Mouse (Mus musculus) left cerebral cortex, adult 2 months (tissue): ENCODE results near the gene Tsr1. TPM values are rescaled to one million over a fixed set of nuclear protein-coding genes. Genes with fewer than 3 reads are reported as not detected.
A peak's percentile ranks its signal among the peaks of the same experiment; 100 is the strongest.

ENCODE experiments used
- DNase-seq, 2 experiments: peaks; one replicate each; pipeline ENCODE4 v3.0.0; 2021 to 2022; ENCODE audit warnings: low spot score in 2 of 2, mixed read lengths in 1 of 2; ENCODE audit errors: extremely low spot score in 1 of 2
- H3K27ac ChIP-seq: fragments of 200-600 bp; 2 replicates; pipeline ENCODE4 v1.8.1; 2022
- H3K4me3 ChIP-seq: fragments of 200-600 bp; 2 replicates; pipeline ENCODE4 v1.8.1; 2022
- CTCF ChIP-seq: fragments of 200-600 bp; IDR thresholded peaks from 2 replicates; pipeline ENCODE4 v1.8.1; 2022; ENCODE audit warnings: antibody characterized with exemption, mild to moderate bottlenecking, moderate library complexity
- intact Hi-C: fragments of 180-260 bp; cut with DNase I; formaldehyde crosslinking; loops from one replicate; pipeline ENCODE4 v1.15.1; 2025
- microRNA-seq, 2 experiments: library from miRNA; unstranded; fragments of <30 nt; microRNA quantifications; one replicate each; pipeline ENCODE4 v1.2.0; 2021
- total RNA-seq, 2 experiments: library from RNA; stranded (reverse); gene quantifications; 2 replicates each; pipeline ENCODE4 v1.2.3; 2021

Gene Tsr1
- total RNA-seq, 2 experiments from 2014 or later, result 28.2 to 34.0 TPM

DNA sequence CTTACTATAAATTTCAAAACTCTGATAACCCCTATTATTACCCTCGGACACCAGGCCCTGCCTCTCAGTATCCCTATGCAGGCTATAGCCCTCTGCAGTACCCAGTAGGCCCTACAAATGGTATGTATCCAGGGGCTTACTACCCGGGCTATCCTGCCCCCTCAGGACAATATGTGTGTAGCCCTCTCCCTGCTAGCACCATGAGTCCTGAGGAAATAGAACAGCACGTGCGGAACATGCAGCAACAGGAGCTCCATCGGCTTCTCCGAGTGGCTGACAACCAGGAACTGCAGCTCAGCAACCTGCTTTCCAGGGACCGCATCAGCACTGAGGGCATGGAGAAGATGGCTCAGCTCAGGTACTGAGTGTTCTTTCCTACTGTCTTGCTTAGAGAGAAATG, 32.5 kb downstream of the Tsr1 start:
- intact Hi-C loops, result no loop called here
- Histone ChIP-seq H3K27ac (no peak overlapping the region), H3K4me3 (no peak overlapping the region)
- no peak for TF ChIP-seq CTCF
- no peak for DNase-seq

DNA sequence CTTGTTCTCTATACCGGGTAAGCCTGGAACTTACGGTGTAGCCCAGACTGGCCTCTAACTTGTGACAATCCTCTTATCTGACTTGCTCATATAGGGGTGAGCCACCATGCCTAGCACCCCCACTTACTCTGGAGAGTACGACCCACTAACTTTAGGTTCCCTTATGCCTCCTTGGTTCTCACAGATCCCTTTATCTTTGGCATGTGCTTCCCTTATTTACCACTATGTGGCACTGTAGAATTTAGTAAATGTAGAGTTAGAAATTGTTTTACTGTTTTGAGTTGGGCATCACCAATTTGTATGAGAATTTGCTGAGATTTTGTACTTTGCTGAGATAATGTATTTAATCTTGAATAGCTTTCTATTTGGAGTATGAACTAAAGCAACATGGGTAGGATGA, 48.5 kb downstream of the Tsr1 start:
- peak; percentile 79 for TF ChIP-seq CTCF
- intact Hi-C loops, result loop anchor here (2.0 to 10.0 kb wide), 2 partner anchors 222 to 568 kb away; partner anchors contain the start of genes Hic1, Rilp and Scarf1
- no peak for DNase-seq

DNA sequence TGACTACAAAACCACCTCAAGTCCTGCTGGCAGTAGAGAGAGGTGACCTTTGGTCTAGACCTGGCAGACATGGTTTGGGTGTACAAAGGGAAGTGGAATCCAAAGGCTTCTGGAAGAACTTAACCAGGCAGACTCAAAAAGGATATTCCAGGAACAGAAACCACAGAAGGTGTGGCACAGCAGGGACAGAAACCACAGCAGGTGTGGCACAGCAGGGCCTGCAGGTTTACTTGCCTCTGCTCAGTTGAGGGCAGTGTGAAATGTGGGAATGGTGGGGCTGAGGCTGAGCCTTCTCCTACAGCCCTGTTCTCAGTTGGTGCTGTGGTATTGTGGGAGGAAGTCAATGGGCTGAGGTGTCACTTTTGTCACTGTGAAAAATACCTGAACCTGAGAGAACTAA, 57.0 kb downstream of the Tsr1 start:
- no peak for TF ChIP-seq CTCF

More for the DNA sequence above, 48.5 kb downstream of the Tsr1 start:
- H3K27ac ChIP-seq, result no peak overlapping the region
- no peak overlapping the region for H3K4me3 ChIP-seq

DNA sequence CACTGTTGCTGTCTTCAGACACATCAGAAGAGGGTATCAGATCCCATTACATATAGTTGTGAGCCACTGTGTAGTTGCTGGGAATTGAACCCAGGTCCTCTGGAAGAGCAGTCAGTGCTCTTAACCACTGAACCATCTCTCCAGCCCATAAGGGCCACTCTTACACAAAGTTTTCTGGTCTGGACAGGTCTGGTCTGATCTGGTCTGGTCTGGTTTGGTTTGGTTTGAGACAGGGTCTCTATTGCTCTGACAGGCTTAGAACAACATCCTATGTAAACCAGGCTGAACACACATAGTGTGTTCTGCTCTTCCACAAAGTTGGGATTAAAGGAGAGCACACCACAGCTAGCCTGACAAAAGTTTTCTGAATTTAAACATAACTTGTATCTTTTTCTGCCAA, 58.1 kb downstream of the Tsr1 start:
- no peak for TF ChIP-seq CTCF
- no peak overlapping the region for H3K27ac ChIP-seq
- H3K4me3 ChIP-seq, result no peak overlapping the region
- no peak for DNase-seq
- intact Hi-C loops, result no loop called here

More for the DNA sequence above, 57.0 kb downstream of the Tsr1 start:
- intact Hi-C loops, result no loop called here
- no peak for DNase-seq
- no peak overlapping the region for H3K27ac ChIP-seq
- H3K4me3 ChIP-seq, result no peak overlapping the region

DNA sequence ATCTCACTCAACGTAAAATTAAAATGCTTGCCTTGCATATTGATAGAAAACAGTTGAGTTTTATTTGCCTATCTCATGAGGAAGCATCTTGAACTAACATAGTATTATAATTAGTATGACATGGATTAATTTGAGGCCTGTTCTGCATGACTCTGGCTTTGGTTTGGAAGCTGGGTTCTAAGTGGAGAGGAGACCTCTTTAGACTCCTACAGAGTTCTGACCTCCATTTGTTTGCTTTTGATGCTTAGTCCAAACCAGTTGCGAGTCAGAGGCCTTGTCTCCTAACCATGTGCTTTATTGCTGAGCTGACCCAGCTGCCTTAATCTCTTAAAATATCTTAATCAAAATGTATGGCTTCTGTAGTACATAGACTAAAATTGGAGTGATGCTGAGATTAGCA, 59.7 kb downstream of the Tsr1 start:
- no peak overlapping the region for H3K4me3 ChIP-seq
- intact Hi-C loops, result no loop called here
- no peak for TF ChIP-seq CTCF
- H3K27ac ChIP-seq, result no peak overlapping the region
- no peak for DNase-seq

Small RNAs within 50 kb of the gene (microRNA-seq; reads per million reads assigned to microRNA genes)
- gene Mir6926, result 0.49 to 1.9 reads per million in 2 experiments

Other genes starting within 250 kb of the Tsr1 start
- gene Cluh, start 248.6 kb upstream of the Tsr1 start, total RNA-seq, result 10 to 100 TPM; 64.1 to 65.9 TPM
- 100 to 1,000 TPM; 372 to 402 TPM for gene Pafah1b1, start 173.4 kb upstream of the Tsr1 start, total RNA-seq
- 10 to 100 TPM; 26.0 to 27.2 TPM for gene Mettl16, start 127.2 kb upstream of the Tsr1 start, total RNA-seq
- 10 to 100 TPM; 32.4 to 37.3 TPM for gene Mnt, start 67.2 kb upstream of the Tsr1 start, total RNA-seq
- 10 to 100 TPM; 83.1 to 94.5 TPM for gene Sgsm2, start 1.0 kb upstream of the Tsr1 start, total RNA-seq
- gene Smg6, start 27.8 kb downstream of the Tsr1 start, total RNA-seq, result 10 to 100 TPM; 30.9 to 32.6 TPM
- 10 to 100 TPM; 81.8 to 85.3 TPM for gene Srr, start 27.9 kb downstream of the Tsr1 start, total RNA-seq